Mouse (Mus musculus) testis, adult 2 months (tissue): ENCODE results near the gene Armc6.

Experiments
- CTCF ChIP-seq: fragments of 200-500 bp; IDR thresholded peaks from 2 replicates; pipeline ENCODE4 v1.5.1; 2012; ENCODE audit warnings: low read depth, mild to moderate bottlenecking, inconsistent platforms, low read length, moderate library complexity; ENCODE audit not compliant: control insufficient read depth, insufficient read depth, insufficient replicate concordance
- POLR2A ChIP-seq: fragments of 200-500 bp; IDR thresholded peaks from 2 replicates; pipeline ENCODE4 v1.6.1; 2012; ENCODE audit warnings: low read depth, mild to moderate bottlenecking, inconsistent platforms, low read length, moderate library complexity; ENCODE audit not compliant: control insufficient read depth

- no peak for TF ChIP-seq POLR2A
- TF ChIP-seq CTCF = no peak
Measured at GRCm38 (mm10) chr8:70219107-70219684, 15.1 kb downstream of the Armc6 start.
